Mouse (Mus musculus) cerebellum, adult 9-11 months (tissue): ENCODE data around the gene Chchd3.
A peak's percentile ranks its signal among the peaks of the same experiment; 100 is the strongest.

Source experiments
- DNase-seq: peaks from one replicate; pipeline ENCODE4 v3.0.0; 2022

Chchd3 gene

DNA sequence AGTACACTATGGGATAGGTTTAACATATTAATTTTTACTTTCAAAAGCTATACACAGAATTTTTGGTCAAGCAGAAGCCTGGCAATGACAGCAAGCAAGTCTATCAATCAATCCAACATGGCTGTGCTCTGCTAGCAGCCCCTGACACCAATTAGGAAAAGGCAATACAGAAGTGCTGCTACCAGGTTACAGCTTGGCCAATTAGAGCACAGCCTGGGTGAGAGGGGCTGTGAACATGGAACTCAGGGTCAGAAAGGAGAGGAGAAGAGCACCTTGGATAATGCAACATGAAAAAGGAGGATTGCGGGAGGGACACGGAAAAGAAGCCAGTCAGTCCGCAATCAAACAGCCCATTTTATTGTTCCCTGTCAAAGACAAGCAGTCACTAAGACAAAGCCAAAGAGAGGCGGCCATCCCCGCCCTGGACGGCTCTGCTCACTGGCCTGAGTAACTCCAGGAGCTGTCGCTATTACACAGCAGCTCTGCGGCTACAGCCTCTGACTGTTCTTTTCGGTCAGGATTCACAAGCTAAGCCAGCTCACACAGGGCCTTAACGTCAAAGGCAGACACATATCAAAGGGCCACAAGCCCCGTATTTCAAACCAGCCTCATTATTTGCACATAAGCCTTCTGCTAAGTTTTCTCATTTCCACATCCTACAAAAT lies 128.8 kb downstream of the Chchd3 start:
- DNase-seq, result no peak

GRCm38 (mm10) chr6:32922391-32922790 lies 137.7 kb downstream of the Chchd3 start:
- DNase-seq, result no peak

- no peak for DNase-seq
Measured at GRCm38 (mm10) chr6:32920091-32920490, 140.0 kb downstream of the Chchd3 start.

DNA sequence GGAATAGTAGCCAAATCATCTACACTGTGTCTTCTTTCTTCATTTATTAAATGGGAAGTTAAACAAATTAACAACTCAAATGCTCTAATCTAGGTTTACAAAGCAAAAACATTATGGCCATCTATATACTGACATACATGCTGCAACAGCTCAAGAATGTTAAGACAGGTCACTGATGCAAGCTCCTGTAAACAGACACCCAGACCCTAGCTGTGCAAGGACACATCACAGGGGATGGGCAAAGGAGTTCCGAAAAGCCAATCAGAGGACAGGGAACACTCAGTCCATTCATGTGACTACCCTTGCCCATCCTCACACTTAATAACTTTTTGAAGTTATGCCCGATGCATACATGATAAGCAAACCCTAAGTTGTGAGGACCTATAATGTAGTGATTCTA lies 149.4 kb downstream of the Chchd3 start:
- no peak for DNase-seq

DNA sequence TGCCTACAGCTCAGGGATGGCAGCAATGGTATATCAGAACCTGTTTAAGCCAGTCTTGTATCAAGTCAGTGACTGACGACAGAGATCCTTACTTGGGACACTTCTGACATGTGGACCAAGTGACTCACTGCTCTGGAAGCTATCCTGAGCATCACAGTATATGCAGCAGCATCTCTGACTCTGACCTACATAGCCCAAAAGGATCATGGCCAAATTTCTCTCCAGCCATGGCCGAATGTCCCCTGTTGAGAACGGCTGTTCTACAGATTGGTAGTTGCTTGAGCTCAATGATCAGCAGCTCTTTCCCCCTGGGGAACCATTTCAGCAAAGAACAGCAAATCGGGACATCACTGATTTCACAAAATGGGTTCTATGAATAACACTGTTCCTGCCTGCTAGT lies 161.0 kb downstream of the Chchd3 start:
- peak; percentile 77 for DNase-seq

DNA sequence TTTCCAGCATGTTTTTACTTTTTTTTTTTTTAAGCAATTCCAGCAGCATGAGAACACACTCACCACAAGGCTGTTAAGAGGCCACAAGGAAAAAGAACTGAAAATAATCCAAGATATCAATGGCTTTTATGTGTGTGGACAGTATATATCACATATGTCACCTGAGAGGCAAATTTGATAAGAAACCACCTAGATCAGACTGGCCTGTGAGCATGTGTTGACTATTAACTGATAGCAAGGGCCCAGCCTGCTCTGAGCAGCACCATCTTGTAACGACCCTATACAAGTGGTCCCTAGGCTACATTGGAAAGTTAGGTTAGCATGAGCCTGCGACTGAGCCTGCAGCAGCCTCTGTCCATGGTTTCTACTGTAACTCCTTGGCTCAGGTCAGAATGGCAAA lies 166.0 kb downstream of the Chchd3 start:
- no peak for DNase-seq

- DNase-seq, result no peak
Measured at GRCm38 (mm10) chr6:32890726-32891125, 169.3 kb downstream of the Chchd3 start.

DNA sequence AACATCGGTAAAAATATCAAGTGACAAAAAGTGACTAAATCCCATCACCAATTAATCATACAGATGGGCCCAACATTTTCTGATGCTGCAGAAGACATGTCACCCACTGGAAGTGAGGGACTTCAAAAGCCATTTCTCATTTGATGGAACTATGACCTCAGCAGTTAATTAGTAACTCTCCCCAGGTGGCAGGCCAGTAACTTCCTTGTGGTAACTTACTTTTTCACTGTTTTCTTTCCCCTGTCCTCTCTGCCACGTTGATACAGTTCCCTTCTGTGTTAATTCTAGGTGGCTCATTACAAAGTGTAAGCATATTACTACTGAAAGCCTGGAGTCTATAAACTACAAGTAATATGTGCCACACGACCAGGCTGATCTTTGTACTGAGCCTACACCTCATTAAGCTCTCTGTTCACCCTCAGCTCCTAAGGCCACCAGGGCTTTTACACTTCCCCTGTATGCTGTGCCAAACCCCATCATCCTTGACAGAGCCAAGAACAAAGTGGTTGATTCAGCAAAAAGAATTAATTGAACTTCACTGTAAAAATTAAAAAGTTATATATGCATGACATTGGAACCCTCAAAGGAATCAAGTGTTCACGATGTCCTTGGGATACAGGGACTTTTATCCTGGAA lies 171.0 kb downstream of the Chchd3 start:
- DNase-seq, result no peak

DNA sequence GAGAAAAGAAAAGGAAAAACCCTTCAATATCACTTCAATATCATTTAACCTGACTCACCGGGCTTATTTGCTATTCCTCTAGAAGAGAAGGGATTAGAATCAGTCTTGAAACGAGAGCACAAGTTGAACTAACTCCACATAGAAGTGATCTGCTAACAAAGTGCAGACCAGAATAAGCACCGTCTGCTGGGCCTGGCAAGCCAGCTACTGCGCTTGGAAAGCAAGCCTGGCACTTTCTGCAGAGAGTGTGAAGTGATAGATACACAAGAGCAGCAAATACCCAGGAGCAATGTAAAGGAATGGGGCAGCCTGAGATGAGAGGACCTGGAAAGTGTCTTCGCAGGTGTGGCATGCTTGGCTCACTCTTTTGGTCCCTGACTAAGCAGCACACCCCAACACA lies 181.5 kb downstream of the Chchd3 start:
- DNase-seq, result no peak

DNA sequence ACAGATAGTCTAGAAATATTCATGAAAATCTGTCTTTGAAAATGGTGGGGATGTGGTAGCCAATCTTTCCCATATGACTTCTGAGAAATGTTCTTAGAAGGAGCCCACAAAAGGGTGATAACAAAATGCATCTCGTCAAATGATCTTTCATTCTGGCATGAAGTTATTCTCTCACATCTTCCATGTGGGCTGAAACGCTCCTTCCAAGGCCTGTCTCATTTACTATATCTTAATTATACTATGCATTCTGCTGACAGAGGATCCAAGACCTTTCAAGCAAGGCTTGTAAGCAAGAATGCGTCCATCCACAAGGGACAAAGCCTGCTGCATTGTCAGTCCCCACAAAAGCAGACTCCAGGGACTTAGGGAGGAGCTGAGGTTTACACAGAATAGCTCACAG lies 185.9 kb downstream of the Chchd3 start:
- DNase-seq, result no peak

GRCm38 (mm10) chr6:32872805-32873204 lies 187.3 kb downstream of the Chchd3 start:
- DNase-seq, result no peak

DNA sequence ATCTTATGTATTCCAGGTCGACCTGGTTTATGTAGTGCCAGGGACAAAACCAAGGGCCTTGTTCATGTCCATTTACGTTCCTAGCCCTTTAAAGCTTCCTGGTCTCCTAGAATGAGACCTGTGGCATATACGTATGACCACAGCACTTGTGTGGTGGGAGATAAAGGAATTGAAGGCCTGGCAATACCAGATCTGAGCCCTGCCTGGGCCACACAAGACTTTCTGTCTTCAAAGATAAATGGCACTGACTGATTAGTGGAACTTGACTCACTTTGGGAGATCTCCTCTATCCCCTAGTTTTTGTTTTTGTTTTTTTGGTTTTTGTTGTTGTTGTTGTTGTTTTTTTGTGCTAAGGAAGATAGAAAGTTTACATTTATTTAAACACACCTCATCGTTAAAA lies 209.1 kb downstream of the Chchd3 start:
- DNase-seq, result no peak

- DNase-seq, result no peak
Measured at GRCm38 (mm10) chr6:32848974-32849373, 211.1 kb downstream of the Chchd3 start.

- DNase-seq, result no peak
Measured at GRCm38 (mm10) chr6:32845463-32845862, 214.6 kb downstream of the Chchd3 start.

- DNase-seq, result no peak
Measured at GRCm38 (mm10) chr6:32837939-32838301, 222.1 kb downstream of the Chchd3 start.

- DNase-seq, result no peak
Measured at GRCm38 (mm10) chr6:32837165-32837938, 222.7 kb downstream of the Chchd3 start.

- DNase-seq, result no peak
Measured at GRCm38 (mm10) chr6:32823856-32824620, 236.0 kb downstream of the Chchd3 start.

- no peak for DNase-seq
Measured at GRCm38 (mm10) chr6:32818961-32819360, 241.1 kb downstream of the Chchd3 start.

DNA sequence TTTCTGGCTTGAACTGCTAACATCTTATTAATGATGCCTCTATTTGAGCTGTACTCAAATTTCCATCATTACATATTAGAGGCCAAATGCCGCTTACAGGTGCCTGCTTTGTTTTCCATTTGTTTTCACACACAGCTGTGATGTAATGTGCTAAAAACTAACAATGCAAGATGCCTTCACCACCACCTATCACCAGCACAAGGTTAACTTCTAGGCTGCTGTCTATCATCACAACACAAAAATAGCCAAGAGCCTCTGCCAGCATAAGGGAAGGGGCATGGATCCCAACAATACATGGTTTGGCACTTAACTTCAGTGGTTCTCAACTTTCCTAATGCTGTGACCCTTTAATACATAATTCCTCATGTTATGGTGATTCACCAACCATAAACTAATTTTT lies 251.3 kb downstream of the Chchd3 start:
- no peak for DNase-seq

GRCm38 (mm10) chr6:32807771-32808170 lies 252.3 kb downstream of the Chchd3 start:
- DNase-seq, result no peak

GRCm38 (mm10) chr6:32803646-32804045 lies 256.4 kb downstream of the Chchd3 start:
- no peak for DNase-seq

DNA sequence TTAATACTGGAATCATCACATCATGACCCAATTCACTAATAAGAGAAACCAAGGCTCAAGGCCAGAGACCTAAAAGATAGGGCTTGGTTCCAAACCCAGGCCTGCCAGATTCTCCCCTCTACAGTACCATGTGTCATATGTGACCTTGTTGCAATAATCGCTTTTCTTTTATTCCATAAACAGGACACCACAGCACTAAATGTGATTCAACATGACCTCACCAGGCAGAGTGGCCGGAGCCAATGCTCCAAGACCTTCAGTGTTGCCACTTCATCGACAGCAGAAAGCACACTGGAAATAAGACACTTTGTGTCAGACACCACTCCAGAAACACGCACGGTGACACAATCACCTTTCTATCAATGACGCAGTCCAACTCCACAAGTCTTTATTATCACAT lies 258.3 kb downstream of the Chchd3 start:
- DNase-seq, result peak; percentile 10

GRCm38 (mm10) chr6:32797525-32797924 lies 262.5 kb downstream of the Chchd3 start:
- no peak for DNase-seq
